Mouse (Mus musculus): ENCODE data around the gene Rpl24. TPM values are rescaled to one million over a fixed set of nuclear protein-coding genes. Genes with fewer than 3 reads are reported as not detected.
A peak's percentile ranks its signal among the peaks of the same experiment; 100 is the strongest.

The Rpl24 gene
- polyA plus RNA-seq, 1 experiment from 2014 or later, result 346 TPM

DNA sequence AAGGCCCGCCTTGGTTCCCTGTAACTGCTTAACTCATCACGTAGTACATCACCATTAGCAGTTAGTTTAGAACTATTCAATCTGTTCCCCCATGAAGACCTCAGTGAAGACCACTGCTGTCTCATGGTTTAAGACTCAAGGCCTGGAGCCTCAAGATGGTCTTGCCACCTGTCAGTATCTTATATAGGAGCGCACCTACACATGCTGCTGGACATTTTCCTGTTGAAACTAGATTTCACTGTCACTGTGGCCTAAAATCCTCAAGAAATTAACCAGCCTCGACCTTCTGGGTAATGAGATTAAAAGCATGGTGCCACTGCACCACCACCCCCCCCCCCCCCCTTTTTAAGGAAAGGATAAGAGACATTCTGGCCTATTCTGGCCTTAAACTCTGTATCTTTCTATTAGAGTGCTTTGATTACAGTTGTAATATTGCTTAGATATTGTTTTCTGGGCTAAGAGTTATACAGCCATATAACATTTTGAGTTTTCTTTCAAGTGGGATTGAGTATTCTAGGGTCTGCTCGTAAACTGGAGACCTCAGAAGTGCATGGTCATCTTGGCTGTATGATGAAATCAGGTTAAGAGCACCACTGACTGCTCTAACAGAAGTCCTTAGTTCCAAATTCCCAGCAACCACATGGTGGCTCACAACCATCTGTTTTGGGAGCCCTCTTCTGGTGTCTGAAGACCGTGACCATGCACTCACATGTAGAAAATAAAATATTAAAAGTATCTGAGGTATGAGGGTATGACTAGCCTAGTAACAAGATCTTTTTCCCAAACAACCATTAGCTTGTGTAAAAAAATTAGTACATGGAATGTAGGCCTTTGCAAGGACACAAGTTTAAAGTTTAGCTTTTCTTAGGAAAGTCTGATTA is 5.9 kb downstream of the Rpl24 start:
- ATAC-seq (ENCODE audit: insufficient read depth), result no peak
- peak overlapping the region; percentile 11; the same call in 1 of the 2 replicates for H3K27ac ChIP-seq (replicated peaks)
- peaks cover 51% of the 10 kb centered on the region for H3K36me3 ChIP-seq (replicated peaks)
- WGBS (ENCODE audit: insufficient replicate concordance), result 60% methylated on average over 6 of the region's 6 CpGs
- no peak overlapping the region for H3K4me2 ChIP-seq
- H3K27me3 ChIP-seq, result no peaks in the 10 kb centered on the region
- no peaks in the 10 kb centered on the region for H3K9me3 ChIP-seq (replicated peaks)
- H3K4me3 ChIP-seq (replicated peaks), result no peak overlapping the region
- H3K4me1 ChIP-seq (replicated peaks), result peaks cover 50% of the 10 kb centered on the region
- no peak overlapping the region for H3K9ac ChIP-seq

DNA sequence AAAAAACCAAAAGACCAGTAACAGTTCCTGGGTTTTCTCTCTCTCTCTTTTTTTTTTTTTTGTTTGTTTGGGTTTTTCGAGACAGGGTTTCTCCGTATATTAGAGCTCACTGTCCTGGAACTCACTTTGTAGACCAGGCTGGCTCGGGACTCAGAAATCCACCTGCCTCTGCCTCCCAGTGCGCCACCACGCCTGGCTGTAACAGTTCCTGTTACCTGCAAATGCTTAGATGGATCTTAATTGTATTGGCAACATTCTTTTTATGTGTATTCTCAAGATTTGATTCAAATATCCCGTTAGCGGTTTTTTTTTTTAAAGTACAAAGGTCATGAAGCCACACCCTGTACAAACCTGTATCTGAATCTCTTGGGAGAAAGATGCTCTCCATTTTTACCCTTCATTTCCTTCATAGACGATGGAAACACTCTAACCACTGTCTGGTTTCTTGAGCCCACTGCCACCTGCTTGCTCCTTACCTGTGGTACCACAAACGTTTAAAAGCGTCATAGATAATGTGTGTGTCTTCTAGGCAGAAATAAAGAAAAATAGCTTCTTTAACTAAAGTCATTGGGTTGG is 6.6 kb downstream of the Rpl24 start:
- H3K36me3 ChIP-seq (replicated peaks), result peaks cover 51% of the 10 kb centered on the region
- H3K4me1 ChIP-seq (replicated peaks), result peaks cover 45% of the 10 kb centered on the region
- WGBS (ENCODE audit: insufficient replicate concordance), result 44% methylated on average over 10 of the region's 10 CpGs

DNA sequence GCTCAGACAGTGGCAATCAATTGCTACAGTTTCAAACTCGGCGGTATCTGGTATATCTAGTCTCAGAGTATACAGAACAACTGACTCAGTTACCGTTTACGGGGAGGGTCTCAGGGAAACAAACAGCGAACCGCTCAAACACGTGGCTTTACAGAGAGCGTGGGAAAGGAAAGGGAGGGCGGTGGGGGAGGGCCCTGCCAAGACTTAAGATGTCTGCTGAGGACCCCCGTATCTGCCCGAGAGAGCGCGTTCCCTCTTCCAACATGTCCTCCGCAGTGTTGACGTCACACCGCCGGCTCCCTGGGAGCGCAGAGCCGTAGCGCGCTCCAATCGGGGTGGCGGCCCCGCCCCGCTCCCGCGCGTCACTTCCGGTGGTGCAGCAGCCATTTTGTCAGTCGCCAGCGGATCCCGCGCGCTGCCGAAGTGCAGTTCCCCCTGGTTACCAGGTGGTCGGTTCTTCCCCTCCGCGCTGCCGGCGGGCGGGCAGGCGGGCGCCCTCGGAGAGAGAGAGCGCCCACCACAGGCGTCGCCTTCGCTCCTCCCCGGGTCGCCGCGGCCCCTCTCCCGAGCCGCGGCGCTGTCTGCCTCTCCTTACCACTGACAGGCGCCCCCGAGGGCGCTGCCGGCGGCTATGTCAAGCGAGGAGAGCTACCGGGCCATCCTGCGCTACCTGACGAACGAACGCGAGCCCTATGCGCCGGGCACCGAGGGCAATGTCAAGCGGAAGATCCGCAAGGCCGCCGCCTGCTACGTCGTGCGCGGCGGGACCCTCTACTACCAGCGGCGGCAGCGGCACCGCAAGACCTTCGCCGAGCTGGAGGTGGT is 7.6 kb downstream of the Rpl24 start, which contains the start of gene Zbtb11:
Gene Zbtb11, plus strand, starts transcription at position 453 of the 825 bp plus-strand sequence.
- Histone ChIP-seq H3K4me1 (replicated peaks) (peaks cover 39% of the 10 kb centered on the region), H3K27me3 (no peaks in the 10 kb centered on the region), H3K27ac (replicated peaks) (peak within 1 kb of the TSS; percentile 94), H3K4me3 (replicated peaks) (peak within 1 kb of the TSS; percentile 98), H3K9me3 (replicated peaks) (no peaks in the 10 kb centered on the region), H3K9ac (peak within 1 kb of the TSS; percentile 97), H3K4me2 (peak within 1 kb of the TSS; percentile 95), H3K36me3 (replicated peaks) (peaks cover 54% of the 10 kb centered on the region)
- WGBS (ENCODE audit: insufficient replicate concordance), result under 1% methylated on average over 77 of the region's 86 CpGs
- peak; percentile 88 for ATAC-seq (ENCODE audit: insufficient read depth)

More for the DNA sequence above, 6.6 kb downstream of the Rpl24 start:
- peak overlapping the region; percentile 94 for H3K27ac ChIP-seq (replicated peaks)
- H3K4me2 ChIP-seq, result peak overlapping the region; percentile 73
- no peaks in the 10 kb centered on the region for H3K9me3 ChIP-seq (replicated peaks)
- H3K4me3 ChIP-seq (replicated peaks), result peak overlapping the region; percentile 98
- H3K9ac ChIP-seq, result peak overlapping the region; percentile 97
- ATAC-seq (ENCODE audit: insufficient read depth), result no peak
- H3K27me3 ChIP-seq, result no peaks in the 10 kb centered on the region

DNA sequence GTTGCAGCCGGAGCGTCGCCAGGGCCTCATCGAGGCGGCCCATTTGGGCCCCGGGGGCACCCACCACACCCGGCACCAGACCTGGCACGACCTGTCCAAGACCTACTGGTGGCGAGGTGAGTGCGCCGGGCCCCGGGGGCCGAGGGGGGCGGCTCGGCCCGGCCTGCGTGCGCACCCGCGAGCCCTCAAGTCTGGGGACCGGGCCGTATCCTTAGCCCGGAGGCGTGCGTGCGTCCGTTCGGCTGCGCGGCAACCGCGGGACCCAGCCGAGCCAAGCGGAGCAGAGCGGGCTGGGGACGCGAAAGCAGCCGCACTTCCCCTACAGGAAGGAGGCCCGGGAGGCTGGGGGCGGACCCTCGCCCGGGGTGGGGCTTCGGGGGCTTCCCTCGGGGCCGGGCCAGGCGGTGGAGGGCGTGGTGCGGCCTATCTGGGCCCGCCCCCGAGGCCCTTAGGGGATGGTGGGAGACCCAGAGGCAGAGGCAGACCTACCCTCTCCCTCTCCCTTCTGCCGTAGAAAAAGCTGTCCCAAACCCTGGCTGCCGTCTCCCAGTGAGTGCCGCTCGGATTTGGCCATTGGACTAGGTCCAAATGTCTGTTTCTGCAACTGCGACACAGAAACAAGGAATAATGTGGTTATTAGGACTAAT is 8.3 kb downstream of the Rpl24 start:
- Histone ChIP-seq H3K9ac (peak overlapping the region; percentile 97), H3K4me1 (replicated peaks) (peaks cover 36% of the 10 kb centered on the region), H3K27ac (replicated peaks) (peak overlapping the region; percentile 94), H3K9me3 (replicated peaks) (no peaks in the 10 kb centered on the region), H3K36me3 (replicated peaks) (peaks cover 49% of the 10 kb centered on the region), H3K4me3 (replicated peaks) (peak overlapping the region; percentile 98), H3K27me3 (no peaks in the 10 kb centered on the region), H3K4me2 (peak overlapping the region; percentile 95)
- peak; percentile 87 for ATAC-seq (ENCODE audit: insufficient read depth)
- under 1% methylated on average over 55 of the region's 55 CpGs for WGBS (ENCODE audit: insufficient replicate concordance)

DNA sequence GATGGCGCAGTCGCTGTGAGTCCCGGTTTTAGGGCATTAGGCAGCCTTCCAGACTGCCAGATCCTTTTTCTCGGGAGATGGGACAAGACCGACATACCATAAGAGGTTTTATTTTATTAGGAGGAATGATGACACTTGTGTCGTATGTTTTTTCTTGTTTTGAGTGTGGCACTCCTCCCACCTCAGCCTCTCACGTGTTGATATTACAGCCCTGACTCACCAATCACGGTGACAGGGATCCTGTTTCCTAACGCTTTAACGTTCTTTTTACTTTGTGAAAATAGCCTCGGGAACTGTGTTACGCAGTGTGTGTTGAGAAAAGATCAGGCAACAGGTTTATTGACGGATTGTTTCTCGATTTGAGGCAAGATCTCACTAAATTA is 8.8 kb downstream of the Rpl24 start:
- Histone ChIP-seq H3K36me3 (replicated peaks) (peaks cover 44% of the 10 kb centered on the region), H3K9ac (peak overlapping the region; percentile 97), H3K9me3 (replicated peaks) (no peaks in the 10 kb centered on the region), H3K27me3 (no peaks in the 10 kb centered on the region), H3K4me1 (replicated peaks) (peaks cover 36% of the 10 kb centered on the region), H3K27ac (replicated peaks) (peak overlapping the region; percentile 94), H3K4me3 (replicated peaks) (peak overlapping the region; percentile 98), H3K4me2 (peak overlapping the region; percentile 95)
- ATAC-seq (ENCODE audit: insufficient read depth), result peak; percentile 34
- WGBS (ENCODE audit: insufficient replicate concordance), result 7% methylated on average over 14 of the region's 14 CpGs

DNA sequence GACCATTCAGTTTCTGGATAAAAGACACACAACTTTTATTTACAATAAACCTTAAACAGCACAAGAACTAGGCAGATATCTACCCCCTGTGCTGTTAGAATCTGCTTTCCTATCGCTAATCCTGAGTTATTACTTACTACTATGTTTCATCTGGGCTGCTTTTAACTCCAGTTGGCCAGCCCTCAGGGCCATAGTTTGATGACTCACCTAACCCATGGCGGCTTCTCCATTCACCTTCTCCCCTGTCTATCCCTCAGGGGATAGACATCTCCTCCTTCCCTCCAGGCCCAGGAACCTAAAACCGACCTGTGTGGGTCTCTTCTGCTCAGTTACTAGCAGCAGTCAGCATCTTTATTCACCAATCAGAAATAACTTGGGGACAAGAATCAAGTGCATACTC is 19.9 kb downstream of the Rpl24 start:
- peaks cover 62% of the 10 kb centered on the region for H3K36me3 ChIP-seq (replicated peaks)

DNA sequence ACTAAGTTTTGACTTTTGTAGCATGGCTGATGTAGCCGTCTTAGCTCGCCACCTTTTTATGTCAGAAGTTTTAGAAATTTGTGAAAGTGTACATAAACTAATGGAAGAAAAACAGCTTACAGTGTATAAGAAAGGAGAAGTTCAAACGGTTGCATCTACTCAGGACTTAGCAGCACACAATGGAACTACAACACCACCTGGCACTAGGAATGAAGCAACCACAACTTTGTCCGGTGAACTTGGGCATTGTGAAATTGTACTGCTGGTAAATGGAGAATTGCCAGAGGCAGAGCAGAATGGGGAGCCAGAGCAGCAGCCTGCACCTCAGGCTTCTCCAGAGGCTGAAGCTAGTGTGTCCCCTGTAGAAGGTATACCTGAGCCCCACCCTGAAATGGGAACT is 24.2 kb downstream of the Rpl24 start:
- Histone ChIP-seq H3K27ac (replicated peaks) (no peak overlapping the region), H3K4me3 (replicated peaks) (no peak overlapping the region), H3K4me2 (no peak overlapping the region), H3K36me3 (replicated peaks) (peaks cover 60% of the 10 kb centered on the region), H3K9me3 (replicated peaks) (no peaks in the 10 kb centered on the region), H3K27me3 (no peaks in the 10 kb centered on the region), H3K4me1 (replicated peaks) (no peaks in the 10 kb centered on the region), H3K9ac (no peak overlapping the region)
- 76% methylated on average over 4 of the region's 4 CpGs for WGBS (ENCODE audit: insufficient replicate concordance)
- no peak for ATAC-seq (ENCODE audit: insufficient read depth)

More for the DNA sequence above, 19.9 kb downstream of the Rpl24 start:
- WGBS (ENCODE audit: insufficient replicate concordance), result 81% methylated on average over 3 of the region's 3 CpGs
- no peak overlapping the region for H3K27ac ChIP-seq (replicated peaks)
- H3K9ac ChIP-seq, result no peak overlapping the region
- no peaks in the 10 kb centered on the region for H3K4me1 ChIP-seq (replicated peaks)
- H3K9me3 ChIP-seq (replicated peaks), result no peaks in the 10 kb centered on the region
- no peak for ATAC-seq (ENCODE audit: insufficient read depth)
- H3K27me3 ChIP-seq, result no peaks in the 10 kb centered on the region
- no peak overlapping the region for H3K4me2 ChIP-seq
- H3K4me3 ChIP-seq (replicated peaks), result no peak overlapping the region

DNA sequence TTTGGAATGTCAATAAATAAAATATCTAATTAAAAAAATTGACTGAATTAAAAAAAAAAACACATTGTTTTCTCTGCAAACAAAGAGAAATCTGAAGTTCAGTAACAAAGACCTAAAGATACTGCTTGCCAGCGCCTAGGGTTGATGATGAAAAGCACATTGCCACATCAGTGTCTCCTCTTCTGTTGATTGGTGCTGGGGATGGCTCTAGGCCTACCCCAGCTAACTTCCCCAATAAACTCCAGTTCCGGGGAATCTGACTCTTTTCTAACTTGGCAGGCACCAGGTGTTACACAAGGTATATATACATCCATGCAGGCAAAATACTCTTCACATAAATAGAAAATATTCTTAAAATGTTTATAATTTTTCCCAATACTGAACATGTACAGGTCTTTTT is 28.2 kb downstream of the Rpl24 start:
- ATAC-seq (ENCODE audit: insufficient read depth), result no peak
- Histone ChIP-seq H3K27me3 (no peaks in the 10 kb centered on the region), H3K36me3 (replicated peaks) (peaks cover 68% of the 10 kb centered on the region)

DNA sequence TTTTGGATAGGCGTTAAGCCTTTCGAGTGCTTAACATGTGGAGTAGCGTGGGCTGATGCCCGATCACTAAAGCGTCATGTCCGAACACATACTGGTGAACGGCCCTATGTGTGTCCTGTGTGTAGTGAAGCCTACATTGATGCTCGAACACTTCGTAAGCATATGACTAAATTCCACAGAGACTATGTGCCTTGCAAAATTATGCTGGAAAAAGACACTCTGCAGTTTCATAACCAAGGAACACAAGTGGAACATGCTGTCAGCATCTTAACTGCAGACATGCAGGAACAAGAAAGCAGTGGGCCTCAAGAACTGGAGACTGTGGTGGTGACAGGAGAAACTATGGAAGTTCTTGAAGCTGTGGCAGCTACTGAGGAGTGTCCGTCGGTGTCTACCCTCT is 40.7 kb downstream of the Rpl24 start:
- Histone ChIP-seq H3K27ac (replicated peaks) (no peak overlapping the region), H3K9me3 (replicated peaks) (no peaks in the 10 kb centered on the region), H3K9ac (no peak overlapping the region), H3K27me3 (no peaks in the 10 kb centered on the region), H3K4me2 (no peak overlapping the region), H3K36me3 (replicated peaks) (peaks cover 70% of the 10 kb centered on the region), H3K4me3 (replicated peaks) (no peak overlapping the region), H3K4me1 (replicated peaks) (no peaks in the 10 kb centered on the region)
- ATAC-seq (ENCODE audit: insufficient read depth), result no peak
- 91% methylated on average over 11 of the region's 11 CpGs for WGBS (ENCODE audit: insufficient replicate concordance)

More for the DNA sequence above, 28.2 kb downstream of the Rpl24 start:
- no peaks in the 10 kb centered on the region for H3K4me1 ChIP-seq (replicated peaks)
- H3K4me3 ChIP-seq (replicated peaks), result no peak overlapping the region
- WGBS (ENCODE audit: insufficient replicate concordance), result 81% methylated on average over 2 of the region's 2 CpGs
- no peak overlapping the region for H3K27ac ChIP-seq (replicated peaks)
- H3K4me2 ChIP-seq, result no peak overlapping the region
- no peak overlapping the region for H3K9ac ChIP-seq
- H3K9me3 ChIP-seq (replicated peaks), result no peaks in the 10 kb centered on the region

DNA sequence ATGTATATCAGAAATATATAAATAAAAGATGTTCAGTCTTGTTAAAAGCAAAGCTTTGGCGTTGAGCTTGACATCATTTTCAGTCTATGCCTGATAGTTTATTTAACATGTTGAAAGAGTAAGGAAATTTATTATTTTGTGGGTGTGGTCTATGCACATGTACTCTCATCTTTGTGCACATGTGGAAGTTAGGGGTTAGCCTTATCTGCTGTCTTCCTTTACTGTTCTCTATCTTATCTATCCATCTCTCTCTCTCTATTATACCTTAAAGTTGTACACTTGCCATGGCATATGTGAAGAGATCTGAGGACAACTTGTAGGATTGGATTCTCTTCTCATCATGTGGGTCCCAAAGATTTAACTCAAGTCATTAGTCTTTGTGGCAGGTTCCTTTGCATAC is 42.8 kb downstream of the Rpl24 start:
- Histone ChIP-seq H3K9me3 (replicated peaks) (no peaks in the 10 kb centered on the region), H3K4me2 (no peak overlapping the region), H3K27ac (replicated peaks) (no peak overlapping the region), H3K36me3 (replicated peaks) (peaks cover 65% of the 10 kb centered on the region), H3K4me3 (replicated peaks) (no peak overlapping the region), H3K4me1 (replicated peaks) (no peaks in the 10 kb centered on the region), H3K27me3 (no peaks in the 10 kb centered on the region), H3K9ac (no peak overlapping the region)
- 84% methylated on average over 1 of the region's 1 CpGs for WGBS (ENCODE audit: insufficient replicate concordance)
- ATAC-seq (ENCODE audit: insufficient read depth), result no peak

Measured in liver, embryonic 15.5 days (tissue).